Mouse (Mus musculus) lung, embryonic 15.5 days (tissue): ENCODE data around the gene Gm45140. TPM values are rescaled to one million over a fixed set of nuclear protein-coding genes. Genes with fewer than 3 reads are reported as not detected.
A peak's percentile ranks its signal among the peaks of the same experiment; 100 is the strongest.

ENCODE experiments used
- ATAC-seq: fragments of 200-750 bp; cut with Nextera tagmentation; 2 replicates; pipeline ENCODE4 v1.8.0; 2017; ENCODE audit warnings: moderate number of reproducible peaks, borderline replicate concordance; ENCODE audit not compliant: low FRiP score, low TSS enrichment; ENCODE audit errors: extremely low read depth
- H3K27ac ChIP-seq: fragments of 300-500 bp; sonication (generic); 2 replicates; pipeline ENCODE4 v1.5.1; 2015; ENCODE audit warnings: moderate library complexity, mild to moderate bottlenecking, inconsistent platforms
- H3K27me3 ChIP-seq: fragments of 300-500 bp; sonication (generic); 2 replicates; pipeline ENCODE4 v1.6.1; 2015; ENCODE audit warnings: inconsistent platforms
- H3K36me3 ChIP-seq: fragments of 300-500 bp; sonication (generic); 2 replicates; pipeline ENCODE4 v1.6.1; 2015; ENCODE audit warnings: inconsistent platforms
- H3K4me1 ChIP-seq: fragments of 300-500 bp; sonication (generic); 2 replicates; pipeline ENCODE4 v1.6.1; 2015; ENCODE audit warnings: inconsistent platforms
- H3K4me2 ChIP-seq: fragments of 300-500 bp; sonication (generic); 2 replicates; pipeline ENCODE4 v1.6.1; 2015; ENCODE audit warnings: inconsistent platforms, mild to moderate bottlenecking, moderate library complexity
- H3K4me3 ChIP-seq: fragments of 300-500 bp; sonication (generic); 2 replicates; pipeline ENCODE4 v1.5.1; 2015; ENCODE audit warnings: mild to moderate bottlenecking, inconsistent platforms
- H3K9ac ChIP-seq: fragments of 300-500 bp; sonication (generic); 2 replicates; pipeline ENCODE4 v1.6.1; 2015; ENCODE audit warnings: inconsistent platforms
- H3K9me3 ChIP-seq: fragments of 300-500 bp; sonication (generic); 2 replicates; pipeline ENCODE4 v1.6.1; 2016; ENCODE audit warnings: inconsistent platforms
- WGBS: fragments of 180-500 bp; shearing (Covaris S2); methylation state at CpG from one replicate; pipeline ENCODE4 v1.1.7; 2015; 5-methylcytosine and 5-hydroxymethylcytosine counted together
- polyA plus RNA-seq: library from polyadenylated mRNA; unstranded; fragments of >200 nt; fragmentation: Nextera tagmentation; extraction: Ambion mirVana; gene quantifications from 2 replicates; pipeline ENCODE4 v1.2.1, GENCODE M21; 2015

The Gm45140 gene
- polyA plus RNA-seq, 1 experiment from 2014 or later = 2.1 TPM

GRCm38 (mm10) chr6:87795385-87796150 lies 40.0 kb downstream of the Gm45140 start:
- Histone ChIP-seq H3K4me1 (no peaks in the 10 kb centered on the region), H3K9ac (no peak overlapping the region), H3K27ac (no peak overlapping the region), H3K27me3 (no peaks in the 10 kb centered on the region), H3K36me3 (0 out of 2 replicates have a peak, but pooled peaks cover 9% of the 10 kb centered on the region), H3K4me2 (no peak overlapping the region), H3K9me3 (no peaks in the 10 kb centered on the region), H3K4me3 (no peak overlapping the region)
- no peak for ATAC-seq
- WGBS = 70% methylated on average over 6 of the region's 6 CpGs

DNA sequence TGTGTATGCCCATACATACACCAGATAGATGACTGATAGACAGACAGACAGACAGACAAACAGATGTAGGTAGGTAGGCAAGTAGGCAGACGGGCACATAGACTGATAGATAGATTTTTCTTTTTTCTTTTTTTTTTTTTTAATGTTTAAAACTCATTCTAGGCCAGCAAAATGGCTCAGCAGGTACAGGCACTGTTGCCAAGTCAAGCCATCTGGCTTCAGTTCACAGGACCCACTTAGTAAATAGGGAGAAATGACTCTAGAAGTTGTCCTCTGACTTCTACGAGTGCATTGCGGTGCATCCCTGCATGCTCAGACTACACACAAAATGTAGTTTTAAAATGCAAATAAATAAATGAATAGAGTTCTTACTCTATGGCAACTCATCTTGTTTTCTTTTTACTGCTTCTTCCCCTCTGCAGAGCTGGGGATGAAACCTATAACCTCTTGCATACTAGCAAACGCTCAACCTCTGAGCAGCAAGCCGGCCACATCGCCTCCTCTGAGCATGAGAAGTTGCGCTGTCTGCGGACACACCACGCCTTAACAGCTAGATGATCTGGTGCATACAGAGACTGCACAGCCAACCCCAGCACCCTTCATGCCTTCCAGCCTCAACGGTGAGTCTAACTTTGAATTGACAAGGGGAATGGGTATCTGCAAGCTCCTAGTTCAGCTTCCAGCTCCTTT lies 41.6 kb downstream of the Gm45140 start:
- WGBS = 91% methylated on average over 10 of the region's 10 CpGs

DNA sequence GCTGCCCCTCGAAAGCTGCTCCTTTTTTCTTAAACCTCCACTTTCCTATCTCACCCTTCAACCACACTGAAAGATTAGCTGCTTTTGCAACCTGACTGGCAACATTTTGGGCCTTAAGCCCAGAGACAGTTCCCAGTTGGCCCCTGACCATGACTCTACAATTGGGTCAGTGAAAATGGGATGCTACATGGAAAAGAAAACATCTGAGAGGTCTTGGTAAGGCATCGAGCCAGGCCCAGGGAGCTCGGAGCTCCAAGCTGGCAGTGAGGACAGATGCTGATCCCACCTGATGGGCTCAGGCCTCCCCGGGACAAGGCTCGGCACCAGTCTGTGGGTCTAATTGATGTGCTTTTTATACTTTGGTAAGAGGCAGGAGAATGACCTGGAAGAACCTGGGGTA lies 43.8 kb downstream of the Gm45140 start:
- Histone ChIP-seq H3K9ac (no peak overlapping the region), H3K4me1 (peaks cover 12% of the 10 kb centered on the region), H3K27me3 (no peaks in the 10 kb centered on the region), H3K4me2 (no peak overlapping the region), H3K36me3 (0 out of 2 replicates have a peak, but pooled peaks cover 9% of the 10 kb centered on the region), H3K9me3 (no peaks in the 10 kb centered on the region), H3K4me3 (no peak overlapping the region), H3K27ac (no peak overlapping the region)
- ATAC-seq = no peak
- WGBS = 88% methylated on average over 5 of the region's 5 CpGs

More for the DNA sequence above, 41.6 kb downstream of the Gm45140 start:
- Histone ChIP-seq H3K4me3 (no peak overlapping the region), H3K9me3 (no peaks in the 10 kb centered on the region), H3K27ac (no peak overlapping the region), H3K4me1 (peaks cover 10% of the 10 kb centered on the region), H3K4me2 (no peak overlapping the region), H3K9ac (no peak overlapping the region), H3K36me3 (0 out of 2 replicates have a peak, but pooled peaks cover 9% of the 10 kb centered on the region), H3K27me3 (no peaks in the 10 kb centered on the region)
- no peak for ATAC-seq

- H3K27ac ChIP-seq = no peak overlapping the region
- H3K4me2 ChIP-seq = no peak overlapping the region
- H3K36me3 ChIP-seq = 0 out of 2 replicates have a peak, but pooled peaks cover 9% of the 10 kb centered on the region
- H3K4me1 ChIP-seq = peaks cover 12% of the 10 kb centered on the region
- no peaks in the 10 kb centered on the region for H3K9me3 ChIP-seq
- 64% methylated on average over 7 of the region's 7 CpGs for WGBS
- H3K27me3 ChIP-seq = no peaks in the 10 kb centered on the region
- peak; percentile 50; the same call in 1 of the 2 replicates for ATAC-seq
- no peak overlapping the region for H3K9ac ChIP-seq
- H3K4me3 ChIP-seq = no peak overlapping the region
Measured at GRCm38 (mm10) chr6:87790779-87791480, 44.7 kb downstream of the Gm45140 start.

DNA sequence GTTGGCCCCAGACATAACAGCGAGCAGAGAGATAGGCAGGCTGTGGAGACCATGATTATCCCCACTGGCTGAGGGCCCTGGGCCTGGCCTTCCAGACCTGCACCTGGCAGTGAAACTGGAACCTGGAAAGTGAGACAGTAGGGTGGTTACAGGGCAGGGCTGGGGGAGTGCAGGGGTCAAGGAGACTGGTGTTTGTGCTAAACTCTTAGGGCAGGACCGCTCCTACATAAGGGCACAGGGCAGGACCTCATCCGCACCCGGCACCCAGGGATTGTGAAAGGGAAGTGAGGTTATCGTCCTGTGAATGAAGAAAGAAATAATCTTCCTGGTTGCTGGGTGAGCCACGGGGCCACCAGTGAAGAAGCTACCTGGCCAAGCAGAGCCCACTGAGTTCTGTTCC lies 45.8 kb downstream of the Gm45140 start:
- peak overlapping the region; percentile 60; the same call in 1 of the 2 replicates for H3K27ac ChIP-seq
- no peak overlapping the region for H3K9ac ChIP-seq
- H3K4me3 ChIP-seq = no peak overlapping the region
- no peak for ATAC-seq
- H3K9me3 ChIP-seq = no peaks in the 10 kb centered on the region
- no peak overlapping the region for H3K4me2 ChIP-seq
- WGBS = 83% methylated on average over 6 of the region's 6 CpGs
- 0 out of 2 replicates have a peak, but pooled peaks cover 9% of the 10 kb centered on the region for H3K36me3 ChIP-seq
- peaks cover 12% of the 10 kb centered on the region for H3K4me1 ChIP-seq
- H3K27me3 ChIP-seq = no peaks in the 10 kb centered on the region

GRCm38 (mm10) chr6:87788896-87789587 lies 46.6 kb downstream of the Gm45140 start:
- ATAC-seq = no peak
- H3K4me2 ChIP-seq = no peak overlapping the region
- H3K36me3 ChIP-seq = 0 out of 2 replicates have a peak, but pooled peaks cover 9% of the 10 kb centered on the region

DNA sequence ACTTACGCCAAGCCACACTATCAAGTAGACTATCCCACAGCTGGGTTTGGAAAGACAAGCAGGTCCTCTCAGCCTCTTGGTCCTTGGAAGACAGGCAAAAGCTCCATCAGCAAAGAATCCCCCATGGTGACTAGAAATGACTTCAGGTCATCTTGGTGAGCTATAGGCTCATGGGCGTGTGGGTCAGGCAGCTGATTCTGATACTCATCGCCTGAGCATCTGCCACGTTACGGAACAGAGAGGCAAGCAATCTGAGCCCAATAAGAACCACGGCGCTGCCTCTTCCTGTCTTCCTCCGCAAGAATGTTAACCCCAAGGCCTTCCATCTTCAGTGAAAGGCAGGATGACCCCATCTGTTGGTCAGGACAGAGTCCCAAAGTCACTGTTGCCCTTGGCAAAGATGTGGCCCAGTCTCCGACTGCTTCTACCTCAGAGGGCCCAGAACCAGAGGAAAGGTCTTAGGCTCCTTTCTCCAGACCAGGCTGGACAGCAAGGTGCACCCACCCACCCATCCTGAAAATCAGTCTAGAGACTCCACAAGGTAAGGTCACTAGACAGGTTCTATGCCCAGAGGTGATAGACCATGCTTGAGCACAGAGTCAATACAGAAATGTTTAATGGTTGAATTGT lies 47.2 kb downstream of the Gm45140 start:
- no peaks in the 10 kb centered on the region for H3K27me3 ChIP-seq
- H3K4me1 ChIP-seq = peaks cover 12% of the 10 kb centered on the region
- H3K4me2 ChIP-seq = no peak overlapping the region
- no peak overlapping the region for H3K4me3 ChIP-seq
- 0 out of 2 replicates have a peak, but pooled peaks cover 9% of the 10 kb centered on the region for H3K36me3 ChIP-seq
- no peak for ATAC-seq
- H3K9ac ChIP-seq = no peak overlapping the region
- WGBS = 83% methylated on average over 9 of the region's 9 CpGs
- H3K9me3 ChIP-seq = no peaks in the 10 kb centered on the region
- H3K27ac ChIP-seq = no peak overlapping the region

More at GRCm38 (mm10) chr6:87788896-87789587, 46.6 kb downstream of the Gm45140 start:
- Histone ChIP-seq H3K4me3 (no peak overlapping the region), H3K4me1 (peaks cover 12% of the 10 kb centered on the region), H3K9me3 (no peaks in the 10 kb centered on the region), H3K9ac (no peak overlapping the region), H3K27me3 (no peaks in the 10 kb centered on the region), H3K27ac (peak overlapping the region; percentile 60)
- WGBS = 28% methylated on average over 5 of the region's 5 CpGs

DNA sequence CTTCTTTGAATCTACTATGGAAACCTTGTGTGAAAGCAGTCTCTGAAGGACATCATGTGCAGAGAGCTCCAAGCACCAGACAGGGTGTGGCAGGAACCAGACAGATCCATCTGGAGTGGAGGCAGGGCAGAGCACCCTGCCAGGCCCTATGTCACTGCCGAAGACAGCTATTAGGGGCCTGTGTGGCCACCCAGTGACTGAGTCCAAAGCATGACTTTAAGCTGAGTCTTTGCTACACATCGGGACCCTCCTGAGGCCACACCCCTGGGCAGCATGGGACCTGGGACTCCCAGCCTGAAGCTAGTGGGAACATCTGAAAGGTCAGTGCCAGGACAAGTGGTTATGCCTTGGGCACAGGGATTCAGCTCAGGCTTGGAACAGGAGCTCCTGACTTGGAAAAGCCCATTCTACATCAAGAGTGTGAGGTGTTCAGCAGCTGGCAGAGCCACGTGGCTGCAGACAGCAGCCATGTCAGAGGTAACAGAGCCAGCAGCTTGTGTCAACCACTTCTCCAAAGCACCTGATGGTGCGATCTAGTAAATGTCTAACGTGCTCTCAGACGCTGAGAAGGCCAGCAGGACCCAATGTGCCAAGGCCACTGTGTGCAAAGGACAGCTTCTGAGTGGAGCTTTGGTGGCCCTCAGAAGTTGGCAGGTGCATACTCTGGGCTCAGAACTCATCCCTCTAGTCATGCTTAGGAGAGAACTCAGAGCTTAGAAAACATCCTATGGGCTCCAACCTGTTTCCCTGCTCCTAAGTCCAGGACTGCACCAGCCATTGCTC lies 48.3 kb downstream of the Gm45140 start:
- ATAC-seq = no peak

DNA sequence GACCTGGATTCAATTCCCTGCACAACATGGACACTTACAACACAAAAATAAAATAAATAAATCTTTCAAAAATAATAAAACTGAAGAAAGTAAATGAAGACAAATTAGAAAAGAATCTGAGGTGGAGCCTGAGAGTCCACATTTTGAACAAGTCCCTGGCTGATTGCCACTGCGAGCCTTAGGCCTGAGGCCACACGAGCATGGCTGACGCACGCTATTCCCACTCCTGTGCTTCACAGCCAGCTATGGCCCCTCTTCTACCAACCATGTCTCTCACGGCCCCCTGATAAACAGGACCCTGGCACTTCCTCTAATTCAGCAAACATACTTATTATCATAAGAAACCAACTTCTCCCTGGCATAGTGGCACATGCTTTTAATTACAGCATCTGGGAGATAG lies 49.0 kb downstream of the Gm45140 start:
- Histone ChIP-seq H3K4me3 (no peak overlapping the region), H3K4me2 (no peak overlapping the region), H3K36me3 (no peaks in the 10 kb centered on the region), H3K27ac (no peak overlapping the region), H3K4me1 (peaks cover 12% of the 10 kb centered on the region), H3K27me3 (no peaks in the 10 kb centered on the region), H3K9me3 (no peaks in the 10 kb centered on the region), H3K9ac (no peak overlapping the region)
- no peak for ATAC-seq
- 78% methylated on average over 5 of the region's 5 CpGs for WGBS

More for the DNA sequence above, 48.3 kb downstream of the Gm45140 start:
- no peak overlapping the region for H3K4me3 ChIP-seq
- H3K4me2 ChIP-seq = no peak overlapping the region
- no peak overlapping the region for H3K9ac ChIP-seq
- no peaks in the 10 kb centered on the region for H3K27me3 ChIP-seq
- H3K36me3 ChIP-seq = 0 out of 2 replicates have a peak, but pooled peaks cover 5% of the 10 kb centered on the region
- 71% methylated on average over 6 of the region's 6 CpGs for WGBS
- peaks cover 12% of the 10 kb centered on the region for H3K4me1 ChIP-seq
- H3K9me3 ChIP-seq = no peaks in the 10 kb centered on the region
- no peak overlapping the region for H3K27ac ChIP-seq

- H3K9me3 ChIP-seq = no peaks in the 10 kb centered on the region
- 41% methylated on average over 8 of the region's 8 CpGs for WGBS
- ATAC-seq = no peak
Measured at GRCm38 (mm10) chr6:87784033-87784432, 51.6 kb downstream of the Gm45140 start.

More at GRCm38 (mm10) chr6:87784033-87784432, 51.6 kb downstream of the Gm45140 start:
- peaks cover 3% of the 10 kb centered on the region for H3K4me1 ChIP-seq
- no peak overlapping the region for H3K4me2 ChIP-seq
- H3K27me3 ChIP-seq = no peaks in the 10 kb centered on the region
- H3K27ac ChIP-seq = no peak overlapping the region
- H3K9ac ChIP-seq = no peak overlapping the region
- no peaks in the 10 kb centered on the region for H3K36me3 ChIP-seq
- H3K4me3 ChIP-seq = no peak overlapping the region
